Mouse (Mus musculus) hindbrain, embryonic 13.5 days (tissue): ENCODE results near the gene Cabin1. TPM values are rescaled to one million over a fixed set of nuclear protein-coding genes. Genes with fewer than 3 reads are reported as not detected.

ENCODE experiments used
- ATAC-seq: fragments of 200-750 bp; cut with Nextera tagmentation; 2 replicates; pipeline ENCODE4 v1.8.0; 2017; ENCODE audit warnings: moderate TSS enrichment; ENCODE audit not compliant: low FRiP score
- H3K27ac ChIP-seq: fragments of 300-500 bp; sonication (generic); 2 replicates; pipeline ENCODE4 v1.5.1; 2015; ENCODE audit warnings: inconsistent platforms, mild to moderate bottlenecking, moderate library complexity
- H3K27me3 ChIP-seq: fragments of 300-500 bp; sonication (generic); 2 replicates; pipeline ENCODE4 v1.6.1; 2015; ENCODE audit warnings: mild to moderate bottlenecking, inconsistent platforms
- H3K36me3 ChIP-seq: fragments of 300-500 bp; sonication (generic); 2 replicates; pipeline ENCODE4 v1.6.1; 2015; ENCODE audit warnings: mild to moderate bottlenecking, inconsistent platforms
- H3K4me1 ChIP-seq: fragments of 300-500 bp; sonication (generic); replicated peaks from 2 replicates; pipeline ENCODE4 v1.6.1; 2015; ENCODE audit warnings: inconsistent platforms
- H3K4me2 ChIP-seq: fragments of 300-500 bp; sonication (generic); 2 replicates; pipeline ENCODE4 v1.6.1; 2015; ENCODE audit warnings: inconsistent platforms, mild to moderate bottlenecking, moderate library complexity
- H3K4me3 ChIP-seq: fragments of 300-500 bp; sonication (generic); 2 replicates; pipeline ENCODE4 v1.5.1; 2015; ENCODE audit warnings: mild to moderate bottlenecking, inconsistent platforms
- H3K9ac ChIP-seq: fragments of 300-500 bp; sonication (generic); 2 replicates; pipeline ENCODE4 v1.6.1; 2015; ENCODE audit warnings: mild to moderate bottlenecking, inconsistent platforms
- H3K9me3 ChIP-seq: fragments of 300-500 bp; sonication (generic); 2 replicates; pipeline ENCODE4 v1.6.1; 2016; ENCODE audit warnings: inconsistent platforms
- WGBS: fragments of 180-500 bp; shearing (Covaris S2); methylation state at CpG from one replicate; pipeline ENCODE4 v1.1.7; 2015; 5-methylcytosine and 5-hydroxymethylcytosine counted together
- polyA plus RNA-seq: library from polyadenylated mRNA; unstranded; fragments of >200 nt; fragmentation: Nextera tagmentation; extraction: Ambion mirVana; gene quantifications from 2 replicates; pipeline ENCODE4 v1.2.1, GENCODE M21; 2015

The Cabin1 gene
- polyA plus RNA-seq, 1 experiment from 2014 or later = 39.5 TPM

- Histone ChIP-seq H3K4me3 (no peak overlapping the region), H3K9ac (no peak overlapping the region), H3K27ac (no peak overlapping the region), H3K27me3 (no peaks in the 10 kb centered on the region), H3K9me3 (no peaks in the 10 kb centered on the region), H3K4me2 (no peak overlapping the region), H3K36me3 (no peaks in the 10 kb centered on the region), H3K4me1 (no peaks in the 10 kb centered on the region)
- WGBS = 84% methylated on average over 11 of the region's 11 CpGs
- ATAC-seq = no peak
These were observed 155.2 kb downstream of the Cabin1 start for GRCm38 (mm10) chr10:75608975-75609374.

- H3K4me1 ChIP-seq = no peaks in the 10 kb centered on the region
- H3K36me3 ChIP-seq = no peaks in the 10 kb centered on the region
- no peak overlapping the region for H3K27ac ChIP-seq
- H3K9me3 ChIP-seq = no peaks in the 10 kb centered on the region
- H3K27me3 ChIP-seq = no peaks in the 10 kb centered on the region
- no peak for ATAC-seq
- H3K4me3 ChIP-seq = no peak overlapping the region
- H3K9ac ChIP-seq = no peak overlapping the region
- H3K4me2 ChIP-seq = no peak overlapping the region
- WGBS = 88% methylated on average over 4 of the region's 4 CpGs
These were observed 156.9 kb downstream of the Cabin1 start for GRCm38 (mm10) chr10:75607253-75607652.

- Histone ChIP-seq H3K27me3 (no peaks in the 10 kb centered on the region), H3K4me2 (no peak overlapping the region), H3K36me3 (no peaks in the 10 kb centered on the region), H3K9me3 (no peaks in the 10 kb centered on the region), H3K4me1 (no peaks in the 10 kb centered on the region), H3K27ac (no peak overlapping the region), H3K9ac (no peak overlapping the region), H3K4me3 (no peak overlapping the region)
- WGBS = 48% methylated on average over 11 of the region's 11 CpGs
- no peak for ATAC-seq
These were observed 158.8 kb downstream of the Cabin1 start for GRCm38 (mm10) chr10:75605162-75605846.

GRCm38 (mm10) chr10:75600189-75600730 is 163.9 kb downstream of the Cabin1 start:
- H3K4me1 ChIP-seq = no peaks in the 10 kb centered on the region
- 0 out of 2 replicates have a peak, but pooled peaks cover 4% of the 10 kb centered on the region for H3K9me3 ChIP-seq
- no peak overlapping the region for H3K4me2 ChIP-seq
- H3K36me3 ChIP-seq = no peaks in the 10 kb centered on the region
- no peak overlapping the region for H3K9ac ChIP-seq
- no peak overlapping the region for H3K27ac ChIP-seq
- ATAC-seq = no peak
- no peak overlapping the region for H3K4me3 ChIP-seq
- WGBS = 87% methylated on average over 7 of the region's 7 CpGs
- H3K27me3 ChIP-seq = no peaks in the 10 kb centered on the region

Other genes starting within 250 kb of the Cabin1 start
- 148 and 153 TPM in 2 replicates for gene Snrpd3, start 246.8 kb downstream of the Cabin1 start, polyA plus RNA-seq
- 22.3 and 22.9 TPM in 2 replicates for gene Gucd1, start 246.4 kb downstream of the Cabin1 start, polyA plus RNA-seq
- gene Lrrc75b, start 204.0 kb downstream of the Cabin1 start, polyA plus RNA-seq = 24.8 and 27.3 TPM in 2 replicates
- 1.2 and 1.8 TPM in 2 replicates for gene Ggt1, start 202.7 kb downstream of the Cabin1 start, polyA plus RNA-seq
- 1.9 TPM in 2 replicates for gene Ggt5, start 175.0 kb downstream of the Cabin1 start, polyA plus RNA-seq
- gene Susd2, start 120.3 kb downstream of the Cabin1 start, polyA plus RNA-seq = 3.8 and 4.0 TPM in 2 replicates
- 86.6 and 96.6 TPM in 2 replicates for gene Ddt, start 9.1 kb upstream of the Cabin1 start, polyA plus RNA-seq
- not detected in 2 replicates for gene Gm20441, start 16.6 kb upstream of the Cabin1 start, polyA plus RNA-seq
- 0.91 and 1.1 TPM in 2 replicates for gene Gstt3, start 17.1 kb upstream of the Cabin1 start, polyA plus RNA-seq
- 7.2 and 7.7 TPM in 2 replicates for gene Gstt1, start 34.2 kb upstream of the Cabin1 start, polyA plus RNA-seq
- not detected in 2 replicates for gene Gstt4, start 58.2 kb upstream of the Cabin1 start, polyA plus RNA-seq
- gene Gstt2, start 73.1 kb upstream of the Cabin1 start, polyA plus RNA-seq = 6.9 and 7.1 TPM in 2 replicates
- gene Mif, start 95.9 kb upstream of the Cabin1 start, polyA plus RNA-seq = 1,531 and 1,576 TPM in 2 replicates
- gene Derl3, start 129.1 kb upstream of the Cabin1 start, polyA plus RNA-seq = 1.7 and 1.8 TPM in 2 replicates
- gene Smarcb1, start 157.3 kb upstream of the Cabin1 start, polyA plus RNA-seq = 302 and 313 TPM in 2 replicates
- gene Chchd10, start 168.8 kb upstream of the Cabin1 start, polyA plus RNA-seq = 37.0 and 37.8 TPM in 2 replicates
- gene Mmp11, start 172.2 kb upstream of the Cabin1 start, polyA plus RNA-seq = 26.8 and 34.9 TPM in 2 replicates
- 1.7 and 2.3 TPM in 2 replicates for gene Gm867, start 176.3 kb upstream of the Cabin1 start, polyA plus RNA-seq
- gene Vpreb3, start 178.7 kb upstream of the Cabin1 start, polyA plus RNA-seq = 0.57 and 1.2 TPM in 2 replicates
- gene Gm5134, start 190.2 kb upstream of the Cabin1 start, polyA plus RNA-seq = not detected in 2 replicates